Mouse (Mus musculus) CD4-positive, CD25-positive, alpha-beta regulatory T cell, adult 9 weeks (primary cell): ENCODE data around the gene Gm826. TPM values are rescaled to one million over a fixed set of nuclear protein-coding genes. Genes with fewer than 3 reads are reported as not detected.

Source experiments
- polyA plus RNA-seq: library from polyadenylated mRNA; unstranded; fragments of 100-300 nt; shearing (Covaris generic); gene quantifications from one replicate; pipeline ENCODE4 v1.2.1, GENCODE M21; 2017

Gm826 gene
- polyA plus RNA-seq: not detected

DNA sequence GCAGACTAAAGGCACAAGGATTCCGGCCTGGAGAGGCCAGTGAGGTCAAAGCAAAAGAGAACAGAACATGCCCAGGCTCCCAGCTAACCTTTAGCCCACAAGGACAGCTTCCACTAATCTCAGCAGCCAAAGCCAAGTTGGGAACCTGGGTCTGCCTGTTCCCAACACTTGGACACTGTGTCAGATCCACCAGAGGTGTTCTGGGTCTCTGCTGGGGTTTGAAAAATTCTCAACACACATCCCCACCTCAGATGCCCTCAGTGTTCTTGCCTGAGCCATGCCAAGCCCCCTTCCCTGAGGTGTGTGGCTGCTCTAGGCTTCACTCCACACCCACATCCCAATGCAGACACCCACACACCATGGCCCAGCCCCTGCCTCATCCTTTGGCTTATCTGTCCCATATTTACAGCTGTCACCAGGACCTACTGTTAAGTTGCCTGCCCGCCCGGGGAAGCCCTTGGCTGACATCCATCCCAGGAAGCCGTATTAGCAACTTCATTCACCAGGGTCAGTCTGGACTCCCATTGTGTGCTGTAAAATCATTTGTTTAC, at the start of gene Gm826:
Gene Gm826, minus strand, starts transcription at position 52 of the 551 bp plus-strand sequence.

DNA sequence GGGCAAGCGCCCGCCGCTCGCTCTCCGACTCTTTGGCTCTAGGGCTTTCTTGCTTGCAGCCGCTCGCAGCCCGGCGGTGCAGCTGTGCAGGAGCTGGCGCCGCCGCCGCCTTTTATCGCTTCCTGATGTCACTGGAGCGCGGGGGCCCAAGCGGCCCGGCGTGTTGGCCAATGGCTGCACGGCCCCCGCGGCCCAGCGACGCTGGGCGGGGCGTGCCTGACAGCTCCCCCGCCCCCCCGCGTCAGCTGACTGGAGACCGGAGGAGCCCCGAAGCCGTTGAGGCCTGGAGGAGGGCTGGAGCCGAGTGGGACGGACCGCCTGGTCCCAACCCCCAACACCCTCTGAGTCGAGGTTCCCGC, 33.0 kb upstream of the Gm826 start, which contains the start of gene Mafb:
Gene Mafb, minus strand, starts transcription at position 86 of the 359 bp plus-strand sequence.

Other genes starting within 250 kb of the Gm826 start
- 0.11 TPM for gene Mafb, start 32.9 kb upstream of the Gm826 start, polyA plus RNA-seq